In genomic region chr16:22265849-22266376, GRCm38 (mm10) we compare ENCODE assay signal across 8 mouse cellular contexts. TPM values are rescaled to one million over a fixed set of nuclear protein-coding genes. Genes with fewer than 3 reads are reported as not detected.
DNase-seq lines count a peak whose midpoint lies in the region; ATAC-seq and TF ChIP-seq lines count a peak whose summit lies in the region.

TSS of gene Tra2b (minus strand) at chr16:22266005.

- no peaks in the 10 kb centered on the region for H3K9me3 ChIP-seq in hindbrain, postnatal 0 days (ENCODE audit: low read length)

- TF ChIP-seq CTCF in gastrocnemius, adult 2 months (IDR thresholded peaks at IDR 0.05) = peak; percentile 37
- peak; percentile 67 for TF ChIP-seq CTCF in hindbrain, postnatal 0 days (IDR thresholded peaks at IDR 0.05; ENCODE audit: low read depth)
- peak; percentile 28 for TF ChIP-seq CTCF in left cerebral cortex, adult 2 months (IDR thresholded peaks at IDR 0.05)

- peaks cover 17% of the 10 kb centered on the region for H3K4me1 ChIP-seq in hindbrain, postnatal 0 days (ENCODE audit: insufficient read depth, low read length)

- under 1% methylated on average over 38 of the region's 38 CpGs for WGBS in hindbrain, postnatal 0 days

- peak; percentile 98 for ATAC-seq in hindbrain, postnatal 0 days
- peak; percentile 90 for ATAC-seq in megakaryocyte, adult 5-6 weeks (ENCODE audit: poor library complexity, severe bottlenecking)

- H3K9ac ChIP-seq in hindbrain, postnatal 0 days (replicated peaks; ENCODE audit: low read length) = peak within 1 kb of the TSS; percentile 92

- DNase-seq in WW6 (ENCODE audit: low read depth, low spot score) = peak; percentile 91
- peak; percentile 93 to 97 for DNase-seq in cerebellum, postnatal 4 days (ENCODE audit: low spot score in 2 of 2)
- DNase-seq in gastrocnemius, adult 2 months = peak; percentile 98
- peak; percentile 99 for DNase-seq in hindbrain, postnatal 0 days (ENCODE audit: low spot score)
- peak; percentile 96 to 97 for DNase-seq in left cerebral cortex, adult 2 months (ENCODE audit: extremely low spot score in 1 of 2, low spot score in 2 of 2)
- peak; percentile 96 to 97 for DNase-seq in right cerebral cortex, adult 2 months (ENCODE audit: low spot score in 2 of 2)
- DNase-seq in urinary bladder, postnatal 14 days (ENCODE audit: low spot score) = peak; percentile 97

- no peaks in the 10 kb centered on the region for H3K36me3 ChIP-seq in hindbrain, postnatal 0 days (ENCODE audit: insufficient read depth, low read length)

- intact Hi-C loops in gastrocnemius, adult 2 months (cut with DNase I) = loop anchor here (5.0 to 10.0 kb wide), 3 partner anchors 176 to 859 kb away; partner anchors contain the start of genes Rfc4 and Senp2
- intact Hi-C loops in left cerebral cortex, adult 2 months (cut with DNase I) = no loop called here

- H3K27ac ChIP-seq in gastrocnemius, adult 2 months = peak within 1 kb of the TSS; percentile 98
- peak within 1 kb of the TSS; percentile 97 for H3K27ac ChIP-seq in hindbrain, postnatal 0 days
- H3K27ac ChIP-seq in left cerebral cortex, adult 2 months = peak within 1 kb of the TSS; percentile 99

- H3K4me2 ChIP-seq in hindbrain, postnatal 0 days (ENCODE audit: low read depth, low read length) = peak within 1 kb of the TSS; percentile 59

- H3K27me3 ChIP-seq in hindbrain, postnatal 0 days (ENCODE audit: insufficient read depth, low read length) = no peaks in the 10 kb centered on the region

- H3K4me3 ChIP-seq in gastrocnemius, adult 2 months = peak within 1 kb of the TSS; percentile 96
- H3K4me3 ChIP-seq in hindbrain, postnatal 0 days (ENCODE audit: low read length) = peak within 1 kb of the TSS; percentile 91
- peak within 1 kb of the TSS; percentile 72 for H3K4me3 ChIP-seq in left cerebral cortex, adult 2 months

RNA-seq across cellular contexts. Expression of gene Tra2b, which starts in this region (rescaled TPM):
- 10 to 100 TPM; 34.7 to 36.8 TPM for total RNA-seq in gastrocnemius, adult 2 months (2021)
- 111 and 117 TPM in 2 replicates for total RNA-seq in hindbrain, postnatal 0 days (2014; rRNA removed)
- polyA plus RNA-seq in hindbrain, postnatal 0 days (2015; fragmentation: Nextera tagmentation; extraction: Ambion mirVana) = 202 and 205 TPM in 2 replicates
- 10 to 100 TPM; 71.8 to 78.4 TPM for total RNA-seq in left cerebral cortex, adult 2 months (2021)
- total RNA-seq in megakaryocyte, adult 5-6 weeks (2015) = 181 and 212 TPM in 2 replicates
- 310 and 361 TPM in 2 replicates for total RNA-seq in megakaryocyte, adult 5-6 weeks (2017)

Comparison
In these comparisons a context has a peak if more than half of its experiments do, and no peak if none do; other contexts are left out.
1. Peak in every context shown above with its lines: DNase-seq, ATAC-seq, H3K4me3 ChIP-seq and H3K27ac ChIP-seq.